Mouse (Mus musculus) erythroblast, embryonic 14.5 days (primary cell): ENCODE data around the gene Btbd9. TPM values are rescaled to one million over a fixed set of nuclear protein-coding genes. Genes with fewer than 3 reads are reported as not detected.

Experiments used
- H3K27me3 ChIP-seq: 2 replicates; pipeline ENCODE4 v1.6.1; 2012; ENCODE audit warnings: inconsistent platforms; ENCODE audit not compliant: control insufficient read depth
- H3K36me3 ChIP-seq: 2 replicates; pipeline ENCODE4 v1.6.1; 2012; ENCODE audit warnings: mild to moderate bottlenecking, inconsistent platforms; ENCODE audit not compliant: control insufficient read depth
- H3K4me1 ChIP-seq: 2 replicates; pipeline ENCODE4 v1.6.1; 2012; ENCODE audit warnings: inconsistent platforms; ENCODE audit not compliant: control insufficient read depth
- H3K4me3 ChIP-seq: replicated peaks from 2 replicates; pipeline ENCODE3; 2012; ENCODE audit warnings: moderate library complexity, mild to moderate bottlenecking, inconsistent platforms
- H3K9me3 ChIP-seq: 2 replicates; pipeline ENCODE4 v1.6.1; 2012; ENCODE audit warnings: low read length, inconsistent platforms, mixed read lengths; ENCODE audit not compliant: control insufficient read depth
- GATA1 ChIP-seq: IDR thresholded peaks from 2 replicates; pipeline ENCODE4 v1.6.1; 2012; ENCODE audit warnings: low read length, inconsistent platforms, mixed read lengths
- TAL1 ChIP-seq: IDR thresholded peaks from 3 replicates; pipeline ENCODE4 v1.6.1; 2012; ENCODE audit warnings: low read length, inconsistent platforms, mixed read lengths
- polyA plus RNA-seq: library from polyadenylated mRNA; stranded (reverse); fragments of >175 nt; gene quantifications from 2 replicates; pipeline ENCODE4 v1.2.3, GENCODE M21; 2012

Gene Btbd9
- polyA plus RNA-seq, 1 experiment = 0.26 TPM

- no peaks in the 10 kb centered on the region for H3K36me3 ChIP-seq
- H3K9me3 ChIP-seq = no peaks in the 10 kb centered on the region
- no peaks in the 10 kb centered on the region for H3K27me3 ChIP-seq
- TF ChIP-seq TAL1 (no peak), GATA1 (no peak)
- H3K4me3 ChIP-seq = no peak overlapping the region
- H3K4me1 ChIP-seq = no peaks in the 10 kb centered on the region
Measured at GRCm38 (mm10) chr17:30553027-30553937, 23.0 kb downstream of the Btbd9 start.

- Histone ChIP-seq H3K36me3 (no peaks in the 10 kb centered on the region), H3K4me1 (no peaks in the 10 kb centered on the region), H3K9me3 (no peaks in the 10 kb centered on the region), H3K4me3 (no peak overlapping the region), H3K27me3 (no peaks in the 10 kb centered on the region)
- no peak for TF ChIP-seq TAL1
- no peak for TF ChIP-seq GATA1
Measured at GRCm38 (mm10) chr17:30550774-30551107, 25.5 kb downstream of the Btbd9 start.

GRCm38 (mm10) chr17:30549899-30550773 lies 26.2 kb downstream of the Btbd9 start:
- no peaks in the 10 kb centered on the region for H3K27me3 ChIP-seq
- no peak for TF ChIP-seq TAL1
- no peak for TF ChIP-seq GATA1
- no peaks in the 10 kb centered on the region for H3K36me3 ChIP-seq
- H3K9me3 ChIP-seq = no peaks in the 10 kb centered on the region
- H3K4me1 ChIP-seq = no peaks in the 10 kb centered on the region
- no peak overlapping the region for H3K4me3 ChIP-seq

GRCm38 (mm10) chr17:30539098-30539497 lies 37.2 kb downstream of the Btbd9 start:
- Histone ChIP-seq H3K27me3 (no peaks in the 10 kb centered on the region), H3K4me1 (no peaks in the 10 kb centered on the region), H3K4me3 (no peak overlapping the region), H3K36me3 (no peaks in the 10 kb centered on the region), H3K9me3 (no peaks in the 10 kb centered on the region)
- TF ChIP-seq TAL1 = no peak

GRCm38 (mm10) chr17:30536651-30537050 lies 39.6 kb downstream of the Btbd9 start:
- no peak overlapping the region for H3K4me3 ChIP-seq
- TF ChIP-seq TAL1 = no peak
- no peak for TF ChIP-seq GATA1

GRCm38 (mm10) chr17:30533098-30533497 lies 43.2 kb downstream of the Btbd9 start:
- no peak for TF ChIP-seq GATA1
- no peak for TF ChIP-seq TAL1
- Histone ChIP-seq H3K4me3 (no peak overlapping the region), H3K4me1 (no peaks in the 10 kb centered on the region), H3K36me3 (no peaks in the 10 kb centered on the region), H3K9me3 (no peaks in the 10 kb centered on the region), H3K27me3 (no peaks in the 10 kb centered on the region)

More at GRCm38 (mm10) chr17:30536651-30537050, 39.6 kb downstream of the Btbd9 start:
- Histone ChIP-seq H3K27me3 (no peaks in the 10 kb centered on the region), H3K36me3 (no peaks in the 10 kb centered on the region), H3K4me1 (no peaks in the 10 kb centered on the region), H3K9me3 (no peaks in the 10 kb centered on the region)

GRCm38 (mm10) chr17:30530542-30530940 lies 45.7 kb downstream of the Btbd9 start:
- no peaks in the 10 kb centered on the region for H3K9me3 ChIP-seq
- H3K36me3 ChIP-seq = no peaks in the 10 kb centered on the region
- no peak overlapping the region for H3K4me3 ChIP-seq
- H3K27me3 ChIP-seq = no peaks in the 10 kb centered on the region
- H3K4me1 ChIP-seq = no peaks in the 10 kb centered on the region
- TF ChIP-seq GATA1 = no peak

- TF ChIP-seq TAL1 (no peak), GATA1 (no peak)
- Histone ChIP-seq H3K9me3 (no peaks in the 10 kb centered on the region), H3K4me3 (no peak overlapping the region), H3K36me3 (no peaks in the 10 kb centered on the region), H3K27me3 (no peaks in the 10 kb centered on the region), H3K4me1 (no peaks in the 10 kb centered on the region)
Measured at GRCm38 (mm10) chr17:30529632-30530541, 46.4 kb downstream of the Btbd9 start.
